Mouse (Mus musculus): ENCODE measurements around the gene Zfhx3. TPM values are rescaled to one million over a fixed set of nuclear protein-coding genes. Genes with fewer than 3 reads are reported as not detected.

Zfhx3 gene
- polyA plus RNA-seq, 1 experiment: 2.5 TPM

GRCm38 (mm10) chr8:108764403-108765194 lies 822.2 kb downstream of the Zfhx3 start:
- WGBS: 56% methylated on average over 19 of the region's 19 CpGs
- no peaks in the 10 kb centered on the region for H3K36me3 ChIP-seq (ENCODE audit: control insufficient read depth, insufficient read depth, low read length)
- H3K27ac ChIP-seq (ENCODE audit: insufficient read depth, low read depth, low read length): no peak overlapping the region
- H3K4me3 ChIP-seq (ENCODE audit: insufficient read depth, low read depth, low read length): no peak overlapping the region
- no peaks in the 10 kb centered on the region for H3K27me3 ChIP-seq (replicated peaks; ENCODE audit: control insufficient read depth, insufficient read depth, low read length)
- TF ChIP-seq CTCF (conservative IDR thresholded peaks at IDR 0.05; ENCODE audit: insufficient read depth, insufficient read length, low read depth, low read length): no peak
- no peak for TF ChIP-seq POLR2A (IDR thresholded peaks at IDR 0.05; ENCODE audit: low read depth, low read length)
- H3K4me1 ChIP-seq (ENCODE audit: control insufficient read depth, insufficient read depth, low read length): 0 out of 2 replicates have a peak, but pooled peaks cover 4% of the 10 kb centered on the region
- DNase-seq: peak; percentile 18

- whole genome bisulfite sequencing: 84% methylated on average over 6 of the region's 6 CpGs
- H3K27ac ChIP-seq (ENCODE audit: insufficient read depth, low read depth, low read length): no peak overlapping the region
- DNase-seq: no peak
- 0 out of 2 replicates have a peak, but pooled peaks cover 4% of the 10 kb centered on the region for H3K4me1 ChIP-seq (ENCODE audit: control insufficient read depth, insufficient read depth, low read length)
- H3K36me3 ChIP-seq (ENCODE audit: control insufficient read depth, insufficient read depth, low read length): no peaks in the 10 kb centered on the region
- H3K27me3 ChIP-seq (replicated peaks; ENCODE audit: control insufficient read depth, insufficient read depth, low read length): no peaks in the 10 kb centered on the region
- TF ChIP-seq CTCF (conservative IDR thresholded peaks at IDR 0.05; ENCODE audit: insufficient read depth, insufficient read length, low read depth, low read length) (no peak), POLR2A (IDR thresholded peaks at IDR 0.05; ENCODE audit: low read depth, low read length) (no peak)
- no peak overlapping the region for H3K4me3 ChIP-seq (ENCODE audit: insufficient read depth, low read depth, low read length)
Measured at GRCm38 (mm10) chr8:108766102-108766501, 823.7 kb downstream of the Zfhx3 start.

- 0 out of 2 replicates have a peak, but pooled peaks cover 4% of the 10 kb centered on the region for H3K4me1 ChIP-seq (ENCODE audit: control insufficient read depth, insufficient read depth, low read length)
- WGBS: 64% methylated on average over 7 of the region's 7 CpGs
- DNase-seq: no peak
- no peaks in the 10 kb centered on the region for H3K27me3 ChIP-seq (replicated peaks; ENCODE audit: control insufficient read depth, insufficient read depth, low read length)
- no peak overlapping the region for H3K27ac ChIP-seq (ENCODE audit: insufficient read depth, low read depth, low read length)
- TF ChIP-seq CTCF (conservative IDR thresholded peaks at IDR 0.05; ENCODE audit: insufficient read depth, insufficient read length, low read depth, low read length): no peak
- no peak for TF ChIP-seq POLR2A (IDR thresholded peaks at IDR 0.05; ENCODE audit: low read depth, low read length)
- no peaks in the 10 kb centered on the region for H3K36me3 ChIP-seq (ENCODE audit: control insufficient read depth, insufficient read depth, low read length)
- H3K4me3 ChIP-seq (ENCODE audit: insufficient read depth, low read depth, low read length): no peak overlapping the region
Measured at GRCm38 (mm10) chr8:108768051-108768450, 825.6 kb downstream of the Zfhx3 start.

- H3K4me1 ChIP-seq (ENCODE audit: control insufficient read depth, insufficient read depth, low read length): 0 out of 2 replicates have a peak, but pooled peaks cover under 1% of the 10 kb centered on the region
- H3K4me3 ChIP-seq (ENCODE audit: insufficient read depth, low read depth, low read length): no peak overlapping the region
- DNase-seq: no peak
- 91% methylated on average over 4 of the region's 4 CpGs for WGBS
- no peak overlapping the region for H3K27ac ChIP-seq (ENCODE audit: insufficient read depth, low read depth, low read length)
- H3K36me3 ChIP-seq (ENCODE audit: control insufficient read depth, insufficient read depth, low read length): no peaks in the 10 kb centered on the region
- TF ChIP-seq CTCF (conservative IDR thresholded peaks at IDR 0.05; ENCODE audit: insufficient read depth, insufficient read length, low read depth, low read length) (no peak), POLR2A (IDR thresholded peaks at IDR 0.05; ENCODE audit: low read depth, low read length) (no peak)
- H3K27me3 ChIP-seq (replicated peaks; ENCODE audit: control insufficient read depth, insufficient read depth, low read length): no peaks in the 10 kb centered on the region
Measured at GRCm38 (mm10) chr8:108770334-108770733, 827.9 kb downstream of the Zfhx3 start.

GRCm38 (mm10) chr8:108773436-108773835 lies 831.0 kb downstream of the Zfhx3 start:
- H3K27me3 ChIP-seq (replicated peaks; ENCODE audit: control insufficient read depth, insufficient read depth, low read length): no peaks in the 10 kb centered on the region
- WGBS: 84% methylated on average over 6 of the region's 6 CpGs
- no peak overlapping the region for H3K4me3 ChIP-seq (ENCODE audit: insufficient read depth, low read depth, low read length)
- TF ChIP-seq POLR2A (IDR thresholded peaks at IDR 0.05; ENCODE audit: low read depth, low read length): no peak
- no peak for TF ChIP-seq CTCF (conservative IDR thresholded peaks at IDR 0.05; ENCODE audit: insufficient read depth, insufficient read length, low read depth, low read length)
- H3K27ac ChIP-seq (ENCODE audit: insufficient read depth, low read depth, low read length): no peak overlapping the region
- DNase-seq: no peak
- no peaks in the 10 kb centered on the region for H3K36me3 ChIP-seq (ENCODE audit: control insufficient read depth, insufficient read depth, low read length)
- H3K4me1 ChIP-seq (ENCODE audit: control insufficient read depth, insufficient read depth, low read length): no peaks in the 10 kb centered on the region; the same call in 1 of the 2 replicates

GRCm38 (mm10) chr8:108778063-108778462 lies 835.6 kb downstream of the Zfhx3 start:
- Histone ChIP-seq H3K4me3 (ENCODE audit: insufficient read depth, low read depth, low read length) (no peak overlapping the region), H3K27ac (ENCODE audit: insufficient read depth, low read depth, low read length) (no peak overlapping the region), H3K36me3 (ENCODE audit: control insufficient read depth, insufficient read depth, low read length) (no peaks in the 10 kb centered on the region), H3K27me3 (replicated peaks; ENCODE audit: control insufficient read depth, insufficient read depth, low read length) (no peaks in the 10 kb centered on the region), H3K4me1 (ENCODE audit: control insufficient read depth, insufficient read depth, low read length) (no peaks in the 10 kb centered on the region; the same call in 1 of the 2 replicates)
- TF ChIP-seq CTCF (conservative IDR thresholded peaks at IDR 0.05; ENCODE audit: insufficient read depth, insufficient read length, low read depth, low read length) (no peak), POLR2A (IDR thresholded peaks at IDR 0.05; ENCODE audit: low read depth, low read length) (no peak)
- DNase-seq: no peak
- WGBS: 72% methylated on average over 12 of the region's 12 CpGs

GRCm38 (mm10) chr8:108778551-108778950 lies 836.1 kb downstream of the Zfhx3 start:
- no peak for DNase-seq
- H3K27me3 ChIP-seq (replicated peaks; ENCODE audit: control insufficient read depth, insufficient read depth, low read length): no peaks in the 10 kb centered on the region
- no peak overlapping the region for H3K4me3 ChIP-seq (ENCODE audit: insufficient read depth, low read depth, low read length)
- TF ChIP-seq CTCF (conservative IDR thresholded peaks at IDR 0.05; ENCODE audit: insufficient read depth, insufficient read length, low read depth, low read length) (no peak), POLR2A (IDR thresholded peaks at IDR 0.05; ENCODE audit: low read depth, low read length) (no peak)
- 87% methylated on average over 9 of the region's 9 CpGs for WGBS
- H3K4me1 ChIP-seq (ENCODE audit: control insufficient read depth, insufficient read depth, low read length): no peaks in the 10 kb centered on the region; the same call in 1 of the 2 replicates
- H3K36me3 ChIP-seq (ENCODE audit: control insufficient read depth, insufficient read depth, low read length): no peaks in the 10 kb centered on the region
- no peak overlapping the region for H3K27ac ChIP-seq (ENCODE audit: insufficient read depth, low read depth, low read length)

Data from kidney, adult 2 months (tissue).